Mouse (Mus musculus) small intestine, adult 2 months (tissue): ENCODE results near the gene Map3k13. TPM values are rescaled to one million over a fixed set of nuclear protein-coding genes. Genes with fewer than 3 reads are reported as not detected.

Experiments used
- H3K27ac ChIP-seq: fragments of 200-500 bp; 2 replicates; pipeline ENCODE4 v1.5.1; 2012; ENCODE audit warnings: low read depth, low read length, control low read depth, inconsistent platforms; ENCODE audit not compliant: insufficient read depth
- H3K27me3 ChIP-seq: fragments of 200-500 bp; 2 replicates; pipeline ENCODE4 v1.6.1; 2012; ENCODE audit warnings: mild to moderate bottlenecking, moderate library complexity, low read length, inconsistent platforms; ENCODE audit not compliant: control insufficient read depth, insufficient read depth
- H3K36me3 ChIP-seq: fragments of 200-500 bp; 2 replicates; pipeline ENCODE4 v1.6.1; 2012; ENCODE audit warnings: mild to moderate bottlenecking, low read length, control low read depth, inconsistent platforms; ENCODE audit not compliant: control insufficient read depth, insufficient read depth
- H3K4me1 ChIP-seq: fragments of 200-500 bp; 2 replicates; pipeline ENCODE4 v1.6.1; 2012; ENCODE audit warnings: low read length, inconsistent platforms, mixed read lengths; ENCODE audit not compliant: control insufficient read depth, insufficient read depth, insufficient read length
- H3K4me3 ChIP-seq: fragments of 200-500 bp; 2 replicates; pipeline ENCODE4 v1.5.1; 2012; ENCODE audit warnings: low read depth, mild to moderate bottlenecking, control low read depth, inconsistent platforms, low read length, moderate library complexity
- CTCF ChIP-seq: fragments of 200-500 bp; IDR thresholded peaks from 2 replicates; pipeline ENCODE4 v1.5.1; 2012; ENCODE audit warnings: low read depth, mild to moderate bottlenecking, control low read depth, inconsistent platforms, low read length, moderate library complexity, mixed read lengths; ENCODE audit not compliant: insufficient replicate concordance, insufficient read length; ENCODE audit errors: extremely low read depth
- POLR2A ChIP-seq: fragments of 200-500 bp; IDR thresholded peaks from 2 replicates; pipeline ENCODE4 v1.6.1; 2012; ENCODE audit warnings: low read depth, mild to moderate bottlenecking, control low read depth, inconsistent platforms, low read length, moderate library complexity
- WGBS: fragments of 180-500 bp; shearing (Covaris S2); methylation state at CpG from one replicate; pipeline ENCODE4 v1.1.7; 2018; 5-methylcytosine and 5-hydroxymethylcytosine counted together
- polyA plus RNA-seq: library from polyadenylated mRNA; depleted of rRNA; stranded (reverse); fragments of >200 nt; gene quantifications from 2 replicates; pipeline ENCODE4 v1.2.3, GENCODE M21; 2012; rRNA removed

Gene Map3k13
- polyA plus RNA-seq, 1 experiment, result 11.2 TPM

- Histone ChIP-seq H3K27me3 (no peaks in the 10 kb centered on the region), H3K27ac (no peak overlapping the region), H3K4me1 (no peaks in the 10 kb centered on the region), H3K36me3 (peaks cover 5% of the 10 kb centered on the region), H3K4me3 (no peak overlapping the region)
- WGBS, result 71% methylated on average over 6 of the region's 6 CpGs
- TF ChIP-seq CTCF (no peak), POLR2A (no peak)
These were observed 176.4 kb downstream of the Map3k13 start for GRCm38 (mm10) chr16:21970536-21970935.

GRCm38 (mm10) chr16:21971446-21971845, 177.3 kb downstream of the Map3k13 start:
- Histone ChIP-seq H3K4me1 (no peaks in the 10 kb centered on the region), H3K27ac (no peak overlapping the region), H3K27me3 (no peaks in the 10 kb centered on the region), H3K4me3 (no peak overlapping the region), H3K36me3 (peaks cover 5% of the 10 kb centered on the region)
- WGBS, result 88% methylated on average over 4 of the region's 4 CpGs
- TF ChIP-seq CTCF, result no peak
- TF ChIP-seq POLR2A, result no peak

GRCm38 (mm10) chr16:21976203-21976602, 182.1 kb downstream of the Map3k13 start:
- 44% methylated on average over 16 of the region's 16 CpGs for WGBS
- Histone ChIP-seq H3K27ac (no peak overlapping the region), H3K4me3 (no peak overlapping the region), H3K27me3 (no peaks in the 10 kb centered on the region), H3K4me1 (no peaks in the 10 kb centered on the region), H3K36me3 (peaks cover 2% of the 10 kb centered on the region)
- TF ChIP-seq POLR2A, result no peak
- no peak for TF ChIP-seq CTCF

GRCm38 (mm10) chr16:21977347-21977746, 183.2 kb downstream of the Map3k13 start:
- Histone ChIP-seq H3K27ac (no peak overlapping the region), H3K4me3 (no peak overlapping the region), H3K4me1 (no peaks in the 10 kb centered on the region), H3K27me3 (no peaks in the 10 kb centered on the region), H3K36me3 (peaks cover 2% of the 10 kb centered on the region)
- TF ChIP-seq POLR2A, result no peak
- no peak for TF ChIP-seq CTCF
- WGBS, result 91% methylated on average over 5 of the region's 5 CpGs

Other genes with a start within 250 kb of the Map3k13 start
- gene 2510009E07Rik, start 99.7 kb upstream of the Map3k13 start, polyA plus RNA-seq, result 3.8 and 5.3 TPM in 2 replicates
- 20.4 and 21.1 TPM in 2 replicates for gene Ehhadh, start 6.5 kb upstream of the Map3k13 start, polyA plus RNA-seq
- gene Tmem41a, start 153.2 kb downstream of the Map3k13 start, polyA plus RNA-seq, result 32.6 and 85.0 TPM in 2 replicates
- 21.9 and 43.3 TPM in 2 replicates for gene Liph, start 201.3 kb downstream of the Map3k13 start, polyA plus RNA-seq
- 2.2 and 5.3 TPM in 2 replicates for gene Senp2, start 215.1 kb downstream of the Map3k13 start, polyA plus RNA-seq